Mouse (Mus musculus): ENCODE measurements around the gene Lrrtm4.

DNA sequence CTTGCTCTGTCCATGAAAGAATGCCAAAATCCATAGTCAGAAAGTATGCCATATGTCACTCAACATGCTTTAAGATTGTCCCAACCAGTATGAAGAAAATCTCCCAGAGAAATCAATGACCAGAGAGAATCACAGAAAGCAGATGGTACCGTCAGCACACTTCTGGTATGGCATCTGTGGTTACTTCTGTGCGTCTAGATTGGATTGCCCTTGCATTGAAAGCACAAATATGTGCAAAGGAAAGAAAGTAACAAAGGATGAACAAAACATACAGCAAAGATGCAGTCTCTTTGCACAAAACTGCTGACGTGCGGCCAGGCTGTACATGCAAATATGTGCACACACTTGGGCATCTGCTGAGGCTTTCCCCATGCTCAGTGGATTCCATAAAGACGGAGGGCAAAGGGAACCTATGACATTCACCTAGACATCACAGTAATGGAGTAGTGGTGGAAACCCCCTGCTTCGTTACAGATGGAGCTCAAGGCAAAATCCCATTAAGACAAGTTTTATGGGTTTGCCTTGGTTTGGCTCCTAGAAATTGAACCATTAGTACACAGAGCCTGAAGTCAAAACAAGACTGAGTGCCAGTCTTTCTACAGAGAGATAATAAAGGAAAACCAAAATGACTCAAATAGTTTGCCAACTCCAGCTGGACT is 604.1 kb downstream of the Lrrtm4 start:
- no peak for TF ChIP-seq MAFK (IDR thresholded peaks at IDR 0.05; ENCODE audit: borderline replicate concordance, low read depth, low read length)
- no peak for TF ChIP-seq POLR2AphosphoS5 (IDR thresholded peaks at IDR 0.05; ENCODE audit: borderline replicate concordance, low read depth, low read length)
- no peak for TF ChIP-seq CTCF (IDR thresholded peaks at IDR 0.05 in 2 of 3, conservative IDR thresholded peaks at IDR 0.05 in 1 of 3; ENCODE audit: control insufficient read depth in 1 of 3, insufficient read depth in 1 of 3, low read depth in 2 of 3, low read length in 3 of 3, poor library complexity in 1 of 3, severe bottlenecking in 1 of 3)
- no peak for TF ChIP-seq GABPA (IDR thresholded peaks at IDR 0.05; ENCODE audit: low read depth, low read length)
- no peak for TF ChIP-seq NELFE (IDR thresholded peaks at IDR 0.05; ENCODE audit: low read depth, low read length)
- no peak for TF ChIP-seq POLR2A (IDR thresholded peaks at IDR 0.05; ENCODE audit: control insufficient read depth in 1 of 2, insufficient read depth in 1 of 2, low read depth in 1 of 2, low read length in 2 of 2, poor library complexity in 1 of 2)
- no peak for TF ChIP-seq TCF12 (IDR thresholded peaks at IDR 0.05; ENCODE audit: low read depth, low read length)
- no peak for TF ChIP-seq SMC3 (IDR thresholded peaks at IDR 0.05; ENCODE audit: low read depth, low read length)
- TF ChIP-seq EP300 (IDR thresholded peaks at IDR 0.05; ENCODE audit: low read depth in 1 of 2, low read length in 2 of 2) = no peak
- TF ChIP-seq MAX (IDR thresholded peaks at IDR 0.05; ENCODE audit: low read length) = no peak
- no peak for TF ChIP-seq GATA1 (IDR thresholded peaks at IDR 0.05; ENCODE audit: low read depth, low read length)
- TF ChIP-seq MYB (IDR thresholded peaks at IDR 0.05; ENCODE audit: low read depth, low read length) = no peak
- no peak for TF ChIP-seq ZMIZ1 (IDR thresholded peaks at IDR 0.05; ENCODE audit: low read depth, low read length)
- TF ChIP-seq BHLHE40 (IDR thresholded peaks at IDR 0.05; ENCODE audit: borderline replicate concordance, low read depth, low read length) = no peak

Measured in MEL (cell line).